Mouse (Mus musculus) induced T-regulatory cell, adult 2 months (primary cell): ENCODE results near the gene Pgp.
A peak's percentile ranks its signal among the peaks of the same experiment; 100 is the strongest.

Experiments used
- DNase-seq: peaks from one replicate; pipeline ENCODE4 v3.0.0-alpha.2; 2012; ENCODE audit warnings: low read depth

Pgp gene

GRCm38 (mm10) chr17:24461580-24461979 is 8.6 kb upstream of the Pgp start:
- DNase-seq: peak; percentile 81

DNA sequence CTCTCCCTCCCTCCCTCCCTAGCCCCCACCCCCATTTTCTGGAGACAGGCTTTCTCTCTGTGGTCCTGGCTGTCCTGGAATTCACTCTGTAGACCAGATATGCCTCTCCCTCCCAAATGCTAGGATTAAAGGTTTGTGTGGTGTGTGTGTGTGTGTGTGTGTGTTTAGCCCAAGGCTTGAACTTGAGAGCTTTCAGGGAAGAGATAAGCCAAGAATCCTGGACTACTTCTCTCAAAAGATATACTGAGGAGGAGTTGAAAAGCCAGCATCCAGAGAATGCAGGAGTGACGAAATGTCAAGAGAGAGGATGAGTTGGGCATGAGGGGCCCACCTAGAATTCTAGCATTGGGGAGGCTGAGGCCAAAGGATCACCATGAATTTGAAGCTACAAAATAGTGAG is 7.3 kb upstream of the Pgp start:
- no peak for DNase-seq

- peak; percentile 50 for DNase-seq
Measured at GRCm38 (mm10) chr17:24463374-24464133, 6.6 kb upstream of the Pgp start.

- DNase-seq: peak; percentile 19
Measured at GRCm38 (mm10) chr17:24468636-24469246, 1.5 kb upstream of the Pgp start.

DNA sequence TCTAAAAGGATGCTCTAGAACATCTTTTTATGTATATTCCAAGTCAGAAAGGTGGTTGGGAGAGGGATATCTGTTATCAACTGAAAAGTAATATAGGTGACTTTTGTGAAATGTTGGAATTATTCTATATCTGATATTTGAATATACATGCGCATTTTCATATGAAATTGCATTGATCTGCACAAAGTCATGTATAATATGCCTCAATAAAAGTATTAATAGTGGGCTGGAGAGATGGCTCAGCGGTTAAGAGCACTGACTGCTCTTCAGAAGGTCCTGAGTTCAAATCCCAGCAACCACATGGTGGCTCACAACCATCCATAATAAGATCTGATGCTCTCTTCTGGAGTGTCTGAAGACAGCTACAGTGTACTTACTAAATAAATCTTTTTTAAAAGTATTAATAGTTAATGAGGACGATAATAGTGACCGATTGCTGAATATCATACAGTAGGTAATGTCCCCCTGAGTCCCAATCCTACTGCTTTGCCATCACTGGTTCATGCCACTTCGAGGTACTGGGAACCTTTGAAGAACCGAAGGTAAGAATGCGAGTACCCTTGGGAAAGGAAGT is 769 bp upstream of the Pgp start:
- DNase-seq: peak; percentile 17

GRCm38 (mm10) chr17:24470701-24471527 is 722 bp downstream of the Pgp start:
- peak; percentile 44 for DNase-seq

- no peak for DNase-seq
Measured at GRCm38 (mm10) chr17:24472512-24472911, 2.3 kb downstream of the Pgp start.

DNA sequence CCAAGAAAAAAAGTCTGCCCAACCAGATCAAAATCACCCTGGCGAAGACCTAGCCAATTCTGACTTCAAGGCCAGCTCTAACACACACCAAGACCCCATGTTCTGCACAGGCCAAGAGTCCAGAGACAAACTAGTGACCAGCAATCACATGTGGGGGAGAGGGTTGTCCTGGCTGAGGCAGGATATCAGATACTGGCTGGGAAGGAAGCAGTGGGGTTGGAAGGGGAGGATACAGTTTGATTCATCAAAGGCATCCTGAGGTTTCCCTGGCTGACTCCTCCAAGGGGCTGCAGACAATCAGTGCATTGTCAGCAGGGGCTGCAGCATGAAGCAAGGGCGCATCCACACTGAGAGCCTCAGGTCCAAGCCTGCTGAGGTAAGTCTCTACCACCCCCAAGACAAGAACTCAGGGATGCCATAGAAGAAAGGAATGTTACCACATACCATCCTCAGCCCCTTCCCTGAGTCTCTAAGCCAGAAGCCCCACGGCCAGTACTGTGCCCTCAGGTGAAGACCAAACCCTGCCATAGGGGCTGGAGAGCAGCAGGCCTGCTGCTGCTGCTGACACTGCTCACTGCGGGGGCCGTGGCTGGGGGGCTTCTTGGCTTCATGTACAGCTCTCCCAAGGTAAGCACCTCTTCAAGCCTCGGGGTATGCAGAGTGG is 3.6 kb downstream of the Pgp start, which contains the start of gene Bricd5:
TSS of gene Bricd5 (plus strand) at position 273 of the 664 bp plus-strand sequence.
- DNase-seq: no peak

- DNase-seq: no peak
Measured at GRCm38 (mm10) chr17:24474557-24474956, 4.4 kb downstream of the Pgp start.

DNA sequence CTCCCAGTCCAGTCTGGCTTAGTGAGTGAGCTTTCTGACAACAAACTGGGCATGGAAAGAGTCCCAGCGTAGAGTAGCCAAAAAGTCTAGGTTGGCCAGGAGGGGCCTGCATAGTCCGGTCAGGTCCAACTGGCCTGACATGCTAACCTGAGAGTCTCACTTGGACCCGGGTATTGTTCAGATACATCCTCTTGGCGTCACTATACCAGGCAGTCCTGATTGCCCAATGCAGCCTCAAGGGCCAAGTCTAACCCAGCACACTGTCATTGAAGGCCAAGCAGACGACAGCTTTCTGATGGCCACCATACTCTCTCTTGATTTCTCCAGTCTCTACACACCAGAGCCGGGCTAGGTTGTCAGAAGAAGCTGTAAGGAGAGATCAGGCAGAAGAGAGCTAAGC is 5.4 kb downstream of the Pgp start:
- DNase-seq: no peak

DNA sequence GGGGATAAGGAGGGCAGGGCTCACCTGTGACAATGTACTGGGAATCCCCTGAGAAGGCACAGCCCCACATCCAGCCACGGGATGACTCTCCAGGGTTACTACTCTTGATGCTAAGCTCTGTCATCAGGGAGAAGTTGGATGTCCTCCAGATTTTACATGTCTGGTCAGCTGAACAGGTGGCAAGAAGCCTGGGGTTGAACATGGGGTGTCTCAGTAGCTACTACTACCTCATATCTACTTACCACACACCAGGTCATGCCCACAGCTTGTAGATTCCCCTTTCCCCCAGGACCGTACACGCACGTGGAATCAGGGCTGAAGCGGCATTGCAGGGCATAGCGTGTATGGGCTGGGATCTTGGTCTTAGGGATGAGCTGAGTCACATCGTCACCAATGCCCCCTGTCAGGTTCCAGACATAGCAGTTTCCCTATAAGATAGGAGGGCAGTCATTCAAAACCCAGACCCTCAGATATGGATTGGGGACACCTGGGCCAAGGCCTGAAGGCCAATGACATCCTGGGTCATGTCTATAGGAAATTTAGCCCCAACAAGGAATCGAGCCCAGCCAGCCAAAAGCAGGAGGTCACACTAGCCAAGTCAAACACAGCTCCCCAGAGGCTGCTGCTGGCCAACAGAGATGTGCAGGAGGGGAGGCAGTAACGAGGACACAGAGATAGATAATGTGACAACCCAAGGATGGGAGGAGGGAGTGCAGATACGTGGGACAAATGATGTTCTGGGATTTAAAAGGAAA is 6.0 kb downstream of the Pgp start:
- no peak for DNase-seq

- DNase-seq: no peak
Measured at GRCm38 (mm10) chr17:24477053-24477984, 7.1 kb downstream of the Pgp start.

DNA sequence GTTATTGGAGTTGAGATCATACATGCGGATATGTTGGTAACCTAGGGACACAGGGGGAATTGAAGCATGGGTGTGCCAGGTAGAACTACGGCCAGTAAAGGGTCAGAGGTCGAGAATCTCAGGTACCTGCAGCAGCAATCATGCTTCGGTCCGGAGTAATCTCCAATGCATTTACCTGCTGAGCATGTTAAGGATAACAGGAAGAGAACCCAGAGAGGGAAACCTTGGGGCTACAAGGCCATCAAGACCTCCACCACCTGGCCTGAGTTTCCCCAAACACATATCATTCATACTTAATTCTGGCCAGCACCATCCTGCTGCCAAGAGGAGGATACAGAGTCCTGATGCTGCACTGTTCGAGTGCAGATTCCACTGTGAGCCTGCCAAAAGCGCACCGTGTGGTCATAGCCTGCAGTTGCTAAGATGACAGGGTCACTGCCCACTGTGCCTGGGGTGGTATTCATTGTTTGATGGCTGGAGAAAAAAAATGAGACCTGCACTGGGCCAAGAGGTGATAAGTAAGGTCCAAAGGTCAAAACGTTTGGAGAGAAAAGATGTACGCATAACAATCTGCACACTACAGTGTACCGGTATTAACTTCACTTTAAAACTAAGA is 7.9 kb downstream of the Pgp start:
- no peak for DNase-seq

DNA sequence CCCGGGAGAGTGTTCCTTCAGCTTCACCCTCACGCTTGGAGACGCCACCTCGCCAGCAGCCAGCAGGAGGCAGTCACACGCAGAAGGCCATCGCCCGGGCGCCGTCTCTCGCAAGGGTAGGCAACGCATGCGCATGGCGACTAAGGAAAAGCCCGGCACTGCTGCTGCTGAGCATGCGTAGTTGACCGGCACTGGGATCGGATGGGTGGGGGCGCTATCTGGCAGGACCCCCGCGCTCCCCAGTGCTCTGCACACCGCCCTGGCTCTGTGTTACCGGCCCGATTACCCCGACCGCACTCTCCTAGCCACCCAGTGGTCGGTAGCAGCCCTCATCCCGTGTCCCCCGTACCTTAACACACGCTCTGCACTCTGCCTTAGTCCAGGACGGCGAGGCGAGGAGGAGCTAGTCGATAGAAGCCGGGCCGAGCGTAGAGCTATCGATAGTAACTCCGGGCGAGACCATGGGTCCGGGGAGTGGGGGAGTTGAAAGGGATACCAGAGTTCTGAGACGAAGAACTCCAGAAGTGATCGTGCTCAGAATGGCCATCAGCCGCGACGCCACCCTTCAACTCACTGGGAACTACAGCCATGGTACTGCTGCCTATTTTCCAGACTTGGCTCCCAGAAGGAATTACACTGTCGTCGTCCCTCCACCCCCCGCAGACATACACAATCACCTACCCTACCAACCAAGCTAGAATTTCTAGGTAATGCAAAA is 8.6 kb downstream of the Pgp start, which contains the start of gene Mlst8:
TSS of gene Mlst8 (minus strand) at position 416 of the 718 bp plus-strand sequence.
- peak; percentile 99 for DNase-seq

DNA sequence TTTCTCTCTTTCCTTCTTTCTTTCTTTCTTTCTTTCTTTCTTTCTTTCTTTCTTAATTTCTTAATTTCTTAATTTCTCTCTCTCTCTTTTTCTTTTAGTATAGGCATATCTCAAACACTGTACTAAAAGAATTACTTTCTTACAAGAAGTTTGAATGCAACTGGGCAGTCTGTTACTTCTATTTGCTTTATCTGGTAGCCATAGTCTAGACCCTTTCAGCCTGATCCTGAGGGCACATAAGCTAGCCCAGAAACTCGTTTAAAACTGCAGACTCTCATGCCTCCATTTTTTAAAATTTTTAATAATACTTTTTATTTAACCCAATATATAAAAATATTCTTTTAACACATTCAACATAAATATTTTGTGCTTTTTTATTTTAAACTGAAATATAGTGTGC is 9.2 kb downstream of the Pgp start:
- no peak for DNase-seq

DNA sequence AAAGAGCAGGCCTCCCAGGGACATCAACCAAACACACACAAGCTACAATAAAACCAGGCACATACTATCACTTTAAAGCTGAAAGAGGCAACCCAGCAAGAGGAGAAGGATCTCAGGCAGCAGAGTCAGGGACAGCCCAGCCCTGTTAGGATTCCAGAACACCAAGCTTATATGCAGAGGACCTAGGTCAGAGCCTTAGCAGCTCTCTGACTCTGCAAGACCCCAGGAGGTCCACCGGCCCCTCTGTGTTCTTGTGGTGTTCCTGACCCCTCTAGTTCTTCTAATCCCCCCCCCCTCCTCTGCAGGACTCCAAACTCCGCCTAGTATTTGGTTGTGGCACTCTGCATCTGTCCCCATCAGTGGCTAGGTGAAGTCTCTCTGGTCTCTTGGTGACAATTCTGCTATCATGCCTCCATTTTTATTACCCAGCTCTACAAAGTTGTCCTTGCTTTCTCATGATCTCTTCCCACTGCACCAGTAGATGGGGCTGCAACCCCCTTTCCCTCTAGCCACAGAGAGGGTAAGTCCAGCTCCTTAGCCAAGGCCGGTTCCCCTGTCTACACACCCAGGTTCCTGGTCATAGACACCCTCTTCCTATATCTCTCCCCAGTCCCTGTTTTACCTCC is 10.1 kb downstream of the Pgp start:
- peak; percentile 20 for DNase-seq

GRCm38 (mm10) chr17:24481027-24481815 is 11.0 kb downstream of the Pgp start:
- DNase-seq: no peak
